Mouse (Mus musculus) stomach, embryonic 14.5 days (tissue): ENCODE measurements around the gene Rbm44. TPM values are rescaled to one million over a fixed set of nuclear protein-coding genes. Genes with fewer than 3 reads are reported as not detected.
A peak's percentile ranks its signal among the peaks of the same experiment; 100 is the strongest.

Experiments used
- ATAC-seq: fragments of 200-750 bp; cut with Nextera tagmentation; 2 replicates; pipeline ENCODE4 v1.8.0; 2017; ENCODE audit warnings: low read depth, moderate TSS enrichment; ENCODE audit not compliant: insufficient number of reproducible peaks, insufficient read depth, low FRiP score
- H3K27ac ChIP-seq: fragments of 300-500 bp; sonication (generic); 2 replicates; pipeline ENCODE4 v1.5.1; 2014; ENCODE audit warnings: mild to moderate bottlenecking, low read length, moderate library complexity, mixed read lengths
- H3K27me3 ChIP-seq: fragments of 300-500 bp; sonication (generic); 2 replicates; pipeline ENCODE4 v1.6.1; 2014; ENCODE audit warnings: low read length, control low read depth, mixed read lengths; ENCODE audit not compliant: control insufficient read depth, insufficient read depth
- H3K36me3 ChIP-seq: fragments of 300-500 bp; sonication (generic); 2 replicates; pipeline ENCODE4 v1.6.1; 2014; ENCODE audit warnings: mild to moderate bottlenecking, control low read depth, low read length, moderate library complexity, mixed read lengths; ENCODE audit not compliant: control insufficient read depth, insufficient read depth
- H3K4me1 ChIP-seq: fragments of 300-500 bp; sonication (generic); 2 replicates; pipeline ENCODE4 v1.6.1; 2014; ENCODE audit warnings: low read length, control low read depth, mixed read lengths; ENCODE audit not compliant: control insufficient read depth, insufficient read depth
- H3K4me2 ChIP-seq: fragments of 300-500 bp; sonication (generic); replicated peaks from 2 replicates; pipeline ENCODE4 v1.6.1; 2014; ENCODE audit warnings: low read depth, low read length, control low read depth
- H3K4me3 ChIP-seq: fragments of 300-500 bp; sonication (generic); 2 replicates; pipeline ENCODE4 v1.5.1; 2014; ENCODE audit warnings: low read depth, low read length, control low read depth
- H3K9ac ChIP-seq: fragments of 300-500 bp; sonication (generic); replicated peaks from 2 replicates; pipeline ENCODE4 v1.6.1; 2014; ENCODE audit warnings: low read depth, mild to moderate bottlenecking, control low read depth, low read length, moderate library complexity, mixed read lengths
- H3K9me3 ChIP-seq: fragments of 300-500 bp; sonication (generic); 2 replicates; pipeline ENCODE4 v1.6.1; 2016; ENCODE audit warnings: low read depth, low read length, control low read depth; ENCODE audit not compliant: control insufficient read depth
- WGBS: fragments of 180-500 bp; shearing (Covaris S2); extraction: QIAGEN DNeasy Blood & Tissue Kit; methylation state at CpG from one replicate; pipeline ENCODE4 v1.1.7; 2014; 5-methylcytosine and 5-hydroxymethylcytosine counted together
- polyA plus RNA-seq: library from polyadenylated mRNA; unstranded; fragments of >200 nt; fragmentation: Nextera tagmentation; extraction: Ambion mirVana; gene quantifications from 2 replicates; pipeline ENCODE4 v1.2.1, GENCODE M21; 2014

Gene Rbm44
- polyA plus RNA-seq, 1 experiment from 2014 or later: 0.46 TPM

DNA sequence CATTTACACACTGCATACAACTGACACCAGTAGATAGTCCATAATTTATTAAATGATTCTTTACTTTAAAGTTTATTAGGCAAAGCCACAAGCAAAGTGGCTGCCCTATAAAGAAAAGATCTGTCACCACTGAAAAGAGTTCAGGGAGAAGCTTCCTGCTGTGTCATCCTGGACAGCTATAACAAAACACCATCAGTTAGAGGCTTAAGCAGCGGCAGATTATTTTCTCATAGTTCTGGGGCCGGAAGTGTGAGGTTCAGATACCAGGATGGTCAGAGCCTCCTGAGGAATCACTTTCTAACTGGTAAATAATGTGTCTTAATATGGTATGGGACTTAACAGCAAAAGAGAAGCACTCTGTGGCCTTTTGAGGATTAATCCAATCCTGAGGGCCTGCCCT is 6.6 kb downstream of the Rbm44 start:
- ATAC-seq: no peak
- WGBS: 70% methylated on average over 2 of the region's 2 CpGs
- H3K27me3 ChIP-seq: no peaks in the 10 kb centered on the region
- H3K4me2 ChIP-seq: no peak overlapping the region
- H3K9ac ChIP-seq: no peak overlapping the region
- H3K4me3 ChIP-seq: no peak overlapping the region
- no peaks in the 10 kb centered on the region for H3K36me3 ChIP-seq
- no peaks in the 10 kb centered on the region for H3K4me1 ChIP-seq
- no peak overlapping the region for H3K27ac ChIP-seq
- H3K9me3 ChIP-seq: no peaks in the 10 kb centered on the region

DNA sequence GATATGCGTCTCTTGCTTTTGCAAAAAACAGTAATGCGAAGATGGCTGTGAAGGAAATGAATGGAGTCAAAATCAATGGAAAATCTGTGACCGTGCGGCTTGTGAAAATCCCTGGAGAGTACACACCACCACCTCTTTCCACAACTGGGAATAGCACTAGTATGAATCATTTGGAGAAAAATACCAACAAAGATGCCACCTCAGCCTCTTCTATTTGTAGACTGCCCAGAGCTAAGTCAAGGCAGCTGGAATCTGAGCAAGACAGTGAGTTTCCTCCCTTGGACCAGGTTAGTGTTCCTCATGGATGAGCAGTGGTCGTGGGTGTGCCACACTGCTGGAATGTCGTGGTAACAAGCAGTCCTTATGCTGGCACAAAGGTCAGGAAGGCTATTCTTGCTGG is 21.9 kb downstream of the Rbm44 start:
- Histone ChIP-seq H3K9me3 (no peaks in the 10 kb centered on the region), H3K4me3 (no peak overlapping the region), H3K27ac (no peak overlapping the region), H3K4me2 (no peak overlapping the region), H3K9ac (no peak overlapping the region), H3K36me3 (no peaks in the 10 kb centered on the region), H3K27me3 (no peaks in the 10 kb centered on the region), H3K4me1 (no peaks in the 10 kb centered on the region)
- WGBS: 80% methylated on average over 6 of the region's 6 CpGs
- no peak for ATAC-seq

DNA sequence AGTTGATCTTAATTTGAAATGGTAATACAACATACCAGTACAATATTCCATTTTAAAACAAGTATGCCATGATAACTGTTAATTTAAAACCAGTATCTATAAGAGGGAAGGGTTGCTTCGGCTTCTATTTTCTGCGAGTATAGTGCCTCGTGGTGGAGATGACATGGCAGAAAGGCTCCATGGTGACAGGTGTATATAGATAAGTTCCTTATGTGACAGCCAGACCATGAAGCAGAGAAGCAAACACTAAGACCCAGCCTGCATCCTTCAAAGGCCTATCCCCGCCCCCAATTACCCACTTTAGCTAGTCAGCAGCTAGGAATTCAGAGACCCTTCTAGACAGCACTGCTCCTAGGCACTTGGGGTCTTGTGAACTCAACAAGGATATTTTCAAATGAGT is 24.3 kb downstream of the Rbm44 start:
- ATAC-seq: no peak
- Histone ChIP-seq H3K36me3 (no peaks in the 10 kb centered on the region), H3K9ac (no peak overlapping the region), H3K27ac (no peak overlapping the region), H3K4me3 (no peak overlapping the region), H3K4me1 (no peaks in the 10 kb centered on the region), H3K27me3 (no peaks in the 10 kb centered on the region), H3K9me3 (no peaks in the 10 kb centered on the region), H3K4me2 (no peak overlapping the region)
- 76% methylated on average over 4 of the region's 4 CpGs for WGBS

DNA sequence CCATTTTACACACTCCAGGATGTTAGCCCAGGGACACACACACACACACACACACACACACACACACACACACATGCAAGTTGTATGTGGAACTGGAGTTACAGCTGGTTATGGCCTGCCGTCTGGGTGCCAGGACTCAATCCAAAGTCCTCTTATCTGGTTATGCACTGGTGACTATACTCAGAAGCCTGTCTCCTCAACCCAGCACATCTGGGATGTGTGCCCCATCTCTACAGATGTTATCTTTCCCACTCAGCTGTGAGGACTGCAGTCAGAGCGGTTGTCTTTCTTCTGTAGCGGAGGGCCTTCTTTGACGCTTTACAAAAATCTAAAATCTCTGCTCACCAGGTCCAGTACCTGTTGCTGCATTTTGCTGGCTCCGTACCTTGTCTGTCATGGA is 29.9 kb downstream of the Rbm44 start:
- no peak for ATAC-seq
- no peaks in the 10 kb centered on the region for H3K9me3 ChIP-seq
- WGBS: 88% methylated on average over 5 of the region's 5 CpGs

DNA sequence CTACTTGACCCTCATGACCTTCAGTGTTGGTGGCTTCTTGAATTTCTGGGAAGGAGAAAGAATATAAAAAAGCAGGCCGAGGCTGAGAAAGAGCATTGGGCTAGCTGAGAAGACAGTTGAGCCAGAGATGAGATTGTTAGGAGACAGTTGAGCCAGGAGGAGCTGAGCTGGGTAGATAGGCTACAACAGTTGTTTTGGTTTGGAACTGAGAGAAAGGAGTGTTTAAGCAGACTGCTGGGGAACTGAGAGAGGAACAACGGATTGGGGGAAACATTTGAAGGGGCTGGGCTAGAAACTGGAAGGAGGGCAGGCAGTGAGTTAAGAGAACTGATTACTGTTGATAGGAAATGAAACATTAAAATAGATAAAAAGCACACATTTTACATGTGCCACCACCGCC is 31.1 kb downstream of the Rbm44 start:
- Histone ChIP-seq H3K9ac (no peak overlapping the region), H3K4me1 (peaks cover 10% of the 10 kb centered on the region; the same call in 1 of the 2 replicates), H3K36me3 (no peaks in the 10 kb centered on the region), H3K27ac (no peak overlapping the region), H3K4me3 (no peak overlapping the region), H3K27me3 (no peaks in the 10 kb centered on the region), H3K4me2 (no peak overlapping the region), H3K9me3 (no peaks in the 10 kb centered on the region)
- no peak for ATAC-seq
- 58% methylated on average over 3 of the region's 3 CpGs for WGBS

More for the DNA sequence above, 29.9 kb downstream of the Rbm44 start:
- H3K9ac ChIP-seq: no peak overlapping the region
- no peaks in the 10 kb centered on the region for H3K36me3 ChIP-seq
- no peak overlapping the region for H3K27ac ChIP-seq
- peaks cover 5% of the 10 kb centered on the region; the same call in 1 of the 2 replicates for H3K4me1 ChIP-seq
- H3K4me2 ChIP-seq: no peak overlapping the region
- no peak overlapping the region for H3K4me3 ChIP-seq
- H3K27me3 ChIP-seq: no peaks in the 10 kb centered on the region

DNA sequence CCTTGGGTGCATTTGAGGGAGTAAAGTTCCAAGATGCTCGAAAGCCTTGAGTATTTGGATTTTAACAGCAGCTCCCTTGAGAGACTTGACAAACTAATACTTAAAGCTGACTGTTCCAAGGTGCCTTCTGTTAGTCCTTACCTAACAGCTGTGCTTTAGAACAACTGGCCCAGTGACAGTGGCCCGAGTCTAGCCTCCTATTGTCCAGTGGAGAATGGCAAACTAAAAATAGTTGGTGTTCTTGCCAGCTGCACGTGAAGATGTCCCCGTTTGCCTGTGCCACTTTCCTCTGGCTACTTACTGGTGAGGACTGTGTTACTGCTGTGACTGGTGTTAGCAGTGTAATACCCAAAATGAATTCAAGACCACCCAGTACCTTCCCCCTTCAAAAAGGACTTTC is 32.0 kb downstream of the Rbm44 start:
- peaks cover 18% of the 10 kb centered on the region for H3K4me1 ChIP-seq
- no peak for ATAC-seq
- H3K4me3 ChIP-seq: no peak overlapping the region
- no peak overlapping the region for H3K9ac ChIP-seq
- H3K9me3 ChIP-seq: no peaks in the 10 kb centered on the region
- 80% methylated on average over 4 of the region's 4 CpGs for WGBS
- H3K27ac ChIP-seq: no peak overlapping the region
- H3K36me3 ChIP-seq: no peaks in the 10 kb centered on the region
- H3K4me2 ChIP-seq: no peak overlapping the region
- H3K27me3 ChIP-seq: no peaks in the 10 kb centered on the region

DNA sequence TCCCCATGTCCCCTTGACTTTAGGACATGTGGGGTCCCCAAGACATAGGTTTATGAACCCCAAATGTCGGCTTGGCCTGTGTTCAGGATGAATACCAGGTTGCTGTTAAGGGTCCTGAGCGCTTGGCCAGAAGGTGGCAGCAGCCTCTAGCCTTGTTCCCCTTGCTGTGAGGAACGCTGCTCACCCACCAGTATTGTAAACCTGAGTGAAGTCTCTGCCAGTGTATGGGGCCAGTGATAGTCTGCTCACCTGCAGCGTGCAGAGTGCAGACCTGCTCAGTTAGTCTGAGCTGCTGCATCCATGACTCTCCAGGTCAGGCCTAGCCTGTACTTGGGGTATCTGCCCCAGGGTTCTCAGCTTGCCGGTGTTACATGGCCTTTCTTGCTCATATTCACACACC is 34.2 kb downstream of the Rbm44 start:
- Histone ChIP-seq H3K4me3 (no peak overlapping the region), H3K9ac (no peak overlapping the region), H3K27me3 (no peaks in the 10 kb centered on the region), H3K9me3 (no peaks in the 10 kb centered on the region), H3K36me3 (no peaks in the 10 kb centered on the region), H3K4me1 (peaks cover 25% of the 10 kb centered on the region), H3K4me2 (no peak overlapping the region), H3K27ac (no peak overlapping the region)
- ATAC-seq: no peak
- 29% methylated on average over 5 of the region's 5 CpGs for WGBS

DNA sequence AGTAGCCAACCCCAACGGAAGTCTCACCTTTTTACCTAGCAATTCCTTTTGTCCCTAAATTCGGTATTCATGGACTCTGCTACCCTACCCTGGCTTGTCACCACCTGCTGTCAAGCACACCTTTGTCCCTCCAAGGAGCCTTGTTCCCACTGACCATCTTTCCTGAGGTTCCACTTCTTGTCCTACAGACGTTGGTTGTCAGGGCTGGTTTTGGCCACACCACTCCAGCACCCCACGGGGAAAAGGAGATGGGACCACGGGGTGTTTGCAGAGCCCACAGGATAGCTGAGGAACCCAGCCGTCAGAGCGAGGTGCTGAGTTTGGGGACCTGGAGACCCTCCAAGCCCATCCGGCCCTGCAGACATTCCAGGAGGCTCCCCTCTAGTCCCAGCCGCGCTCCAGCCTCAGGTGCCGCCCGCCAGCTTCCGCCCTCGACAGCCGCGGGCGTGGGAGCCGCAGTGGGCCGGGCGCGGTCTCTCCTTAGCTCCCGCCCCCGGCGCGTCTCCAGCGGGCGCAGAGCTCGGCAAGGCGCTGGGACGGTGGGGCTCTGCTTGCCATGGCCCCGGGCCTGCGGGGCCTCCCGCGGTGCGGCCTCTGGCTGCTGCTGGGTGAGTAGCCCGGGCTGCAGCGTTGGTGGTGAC is 34.8 kb downstream of the Rbm44 start, which contains the start of gene Ramp1:
Gene Ramp1 (plus strand): TSS at position 290 of the 641 bp plus-strand sequence.
- peak within 1 kb of the TSS; percentile 80 for H3K4me2 ChIP-seq
- no peaks in the 10 kb centered on the region for H3K36me3 ChIP-seq
- H3K27me3 ChIP-seq: no peaks in the 10 kb centered on the region
- H3K4me3 ChIP-seq: peak within 1 kb of the TSS; percentile 36
- H3K9me3 ChIP-seq: no peaks in the 10 kb centered on the region
- peak within 1 kb of the TSS; percentile 36 for H3K9ac ChIP-seq
- no peak within 1 kb of the TSS for H3K27ac ChIP-seq
- peak; percentile 70 for ATAC-seq
- H3K4me1 ChIP-seq: peaks cover 25% of the 10 kb centered on the region
- 4% methylated on average over 37 of the region's 37 CpGs for WGBS

DNA sequence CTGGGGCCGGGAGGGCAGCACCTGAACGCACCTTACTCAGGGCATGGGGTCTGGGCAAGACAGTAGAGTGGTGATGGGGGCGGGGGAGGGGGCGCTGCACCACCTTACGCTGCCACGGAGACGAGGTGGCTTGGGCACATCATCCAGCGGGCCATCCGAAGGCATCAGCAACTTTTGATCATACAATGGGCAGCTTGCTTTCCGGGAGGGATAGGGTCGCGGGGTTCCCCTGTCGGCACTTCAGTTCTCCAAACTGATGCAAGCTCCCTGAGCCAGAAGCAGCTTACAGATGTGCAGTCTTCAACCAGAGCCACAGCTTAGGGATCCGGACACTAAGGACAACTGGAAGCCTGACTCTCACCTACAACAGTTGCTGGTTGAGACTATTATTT is 35.3 kb downstream of the Rbm44 start:
- WGBS: 10% methylated on average over 14 of the region's 14 CpGs
- Histone ChIP-seq H3K4me3 (peak overlapping the region; percentile 36), H3K4me1 (peaks cover 25% of the 10 kb centered on the region), H3K9ac (peak overlapping the region; percentile 36), H3K36me3 (no peaks in the 10 kb centered on the region), H3K27me3 (no peaks in the 10 kb centered on the region), H3K9me3 (no peaks in the 10 kb centered on the region), H3K27ac (no peak overlapping the region), H3K4me2 (peak overlapping the region; percentile 80)
- peak; percentile 20; the same call in 1 of the 2 replicates for ATAC-seq
